Mouse (Mus musculus) c-Kit-negative CD71-positive TER-119-positive erythroid progenitor cells, embryonic 14.5 days (primary cell): ENCODE measurements around the gene Kbtbd2.

ENCODE experiments used
- DNase-seq: peaks from one replicate; pipeline ENCODE4 v3.0.0-alpha.2; 2013; ENCODE audit warnings: low read depth, low spot score

The Kbtbd2 gene

DNA sequence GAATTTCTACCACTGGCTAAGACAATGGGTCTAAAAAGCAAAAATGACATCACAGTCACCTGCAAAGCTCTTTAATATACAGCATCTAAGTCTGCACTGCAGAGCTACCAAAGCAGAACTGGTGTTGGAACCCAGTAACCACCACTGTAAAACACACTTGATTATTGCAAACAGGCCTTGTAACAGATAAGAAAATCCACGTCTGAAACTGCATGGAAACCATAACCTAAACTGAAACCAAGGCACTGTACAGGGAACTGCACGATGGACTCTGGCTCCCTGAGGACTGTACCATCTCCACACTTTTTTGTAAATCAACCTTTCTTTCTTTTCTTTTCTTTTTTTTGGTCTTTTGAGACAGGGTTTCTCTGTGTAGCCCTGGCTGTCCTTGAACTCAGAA lies 9.9 kb downstream of the Kbtbd2 start:
- no peak for DNase-seq

DNA sequence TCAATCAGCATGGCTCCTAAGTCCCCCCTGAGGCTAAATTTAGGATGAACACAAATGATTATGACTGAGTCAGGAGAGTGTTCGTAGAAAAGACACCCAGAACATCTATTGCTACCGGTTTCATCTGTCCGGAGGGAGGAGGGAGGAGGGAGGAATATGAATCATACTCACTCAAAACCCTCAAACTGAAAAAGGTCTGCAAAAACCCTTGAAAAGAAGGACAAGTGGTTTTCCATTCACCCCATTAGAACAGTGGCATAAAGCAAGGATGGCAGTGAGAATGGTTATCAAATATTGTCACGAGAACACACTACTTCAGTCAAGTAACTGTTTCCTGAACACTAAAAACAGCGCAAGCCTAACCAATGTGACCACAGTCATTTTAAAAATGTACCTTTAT lies 12.5 kb downstream of the Kbtbd2 start:
- DNase-seq = no peak

DNA sequence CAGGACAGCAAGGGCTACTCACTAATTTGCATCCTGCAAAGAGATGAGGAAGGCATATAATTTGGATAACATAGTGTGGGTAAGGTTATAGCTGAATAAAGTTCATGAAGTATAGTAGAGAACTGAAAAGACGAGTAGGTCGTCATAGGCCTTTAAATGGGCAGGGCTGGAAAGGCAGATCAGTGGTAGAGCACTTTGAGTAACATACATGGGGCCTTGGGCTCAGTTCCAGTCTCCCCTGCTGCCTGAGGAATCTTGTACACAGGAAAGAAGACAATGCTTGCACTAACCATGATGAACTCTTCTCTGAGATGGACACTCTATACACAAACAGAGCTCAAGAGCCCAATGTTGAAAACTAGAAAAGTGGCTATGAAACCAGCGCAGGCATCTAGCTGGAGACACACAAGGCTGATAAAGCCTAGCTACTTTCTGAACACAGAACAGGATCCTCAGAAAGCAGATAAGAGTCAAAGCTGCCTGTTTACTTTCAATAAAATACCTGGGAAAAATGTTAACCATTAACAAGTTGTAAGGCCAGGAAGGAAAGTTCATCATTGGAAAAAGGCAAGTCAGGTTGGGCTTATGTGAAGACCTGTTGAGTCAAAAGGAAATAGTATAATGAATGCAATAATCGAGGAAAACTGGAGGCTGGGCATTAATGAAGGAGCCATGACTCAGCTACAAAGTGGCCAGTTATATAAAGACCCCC lies 13.9 kb downstream of the Kbtbd2 start:
- no peak for DNase-seq

DNA sequence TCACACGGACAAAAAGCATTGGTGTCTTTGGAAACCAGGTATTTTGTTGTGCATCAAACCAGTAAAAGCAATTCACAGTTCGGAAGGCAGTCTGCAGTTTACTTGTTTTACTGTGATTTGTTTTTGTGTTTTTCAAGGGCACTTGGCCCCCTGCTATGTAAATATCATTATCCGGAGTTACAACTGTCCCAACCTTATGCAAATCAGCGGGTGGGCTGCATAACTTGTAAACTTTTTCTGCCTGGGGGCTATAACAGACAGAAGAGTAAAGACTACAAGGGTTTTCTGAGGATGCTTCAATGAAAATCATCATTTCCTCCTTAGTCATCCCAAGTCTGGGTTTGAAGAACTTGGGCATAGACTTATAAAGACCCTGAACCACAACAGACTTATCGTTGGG lies 18.0 kb downstream of the Kbtbd2 start:
- no peak for DNase-seq

DNA sequence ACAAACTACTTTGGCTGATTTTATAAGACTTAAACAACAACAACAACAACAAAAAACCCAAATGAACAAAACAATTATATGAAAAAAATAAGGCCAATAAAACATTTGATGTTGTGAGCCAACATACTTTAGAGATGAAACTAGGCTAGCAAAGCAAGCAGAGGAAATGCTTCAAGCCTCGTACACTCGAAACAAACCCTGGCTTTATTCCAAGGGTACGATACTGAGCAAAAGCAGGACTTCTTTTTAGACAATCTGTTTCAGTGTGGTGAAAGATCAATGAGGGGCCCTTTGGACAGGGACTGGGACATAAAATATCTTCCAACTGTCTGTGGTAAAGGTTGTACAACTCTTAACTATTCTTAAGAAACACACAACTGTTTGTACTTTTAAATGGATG lies 21.8 kb downstream of the Kbtbd2 start:
- no peak for DNase-seq

DNA sequence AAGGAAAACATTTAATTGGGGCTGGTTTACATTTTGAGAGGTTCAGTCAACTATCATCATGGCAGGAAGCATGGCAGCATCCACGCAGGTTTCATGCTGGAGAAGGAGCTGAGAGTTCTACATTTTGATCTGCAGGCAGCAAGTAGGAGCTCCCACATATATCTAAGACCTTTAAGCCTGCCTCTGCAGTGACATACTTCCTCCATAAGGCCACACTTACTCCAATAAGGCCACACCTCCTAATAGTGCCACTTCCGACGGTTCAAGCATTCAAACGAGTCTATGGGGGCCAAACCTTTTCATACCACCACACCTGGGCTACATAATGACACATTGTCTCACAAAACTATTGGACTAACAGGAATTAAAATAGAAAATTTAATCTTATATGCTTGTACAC lies 31.9 kb downstream of the Kbtbd2 start:
- no peak for DNase-seq

DNA sequence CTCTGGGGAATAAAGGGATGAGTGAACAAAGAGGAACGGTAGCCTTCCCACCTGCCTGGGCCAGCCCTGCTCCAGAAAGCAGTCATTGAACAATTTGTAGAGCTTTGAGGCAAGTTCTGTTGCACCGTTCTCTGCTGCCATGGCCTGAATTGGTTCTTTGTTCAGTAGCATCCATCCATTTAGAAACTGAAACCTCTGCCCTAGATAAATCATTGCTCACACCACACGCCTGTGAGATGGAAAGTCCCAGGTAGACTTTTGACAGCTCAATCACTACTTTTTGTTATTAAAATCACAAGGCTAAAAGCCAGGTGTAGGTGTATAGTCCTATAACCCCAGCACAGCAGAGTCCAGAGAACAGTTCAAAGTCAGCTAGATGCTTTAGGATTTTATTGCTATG lies 32.3 kb downstream of the Kbtbd2 start:
- DNase-seq = no peak

DNA sequence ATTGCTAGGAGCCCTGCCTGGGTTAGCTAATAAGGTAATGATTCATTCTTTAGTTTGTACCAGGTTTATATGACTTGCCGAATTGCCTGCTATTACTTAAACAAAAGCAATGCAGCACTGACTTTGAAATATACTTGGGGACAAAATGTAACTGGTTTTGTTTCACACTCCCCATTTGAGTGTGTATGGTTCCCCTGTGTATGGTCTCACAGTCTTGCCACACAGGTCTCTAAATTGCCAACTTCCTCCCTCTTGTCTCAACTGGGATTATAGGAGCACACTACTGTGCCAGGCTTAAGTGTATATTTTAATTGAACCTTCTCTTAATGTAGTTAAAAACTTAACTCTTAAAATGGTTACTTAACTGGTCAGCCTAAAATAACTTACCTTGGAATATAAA lies 38.3 kb downstream of the Kbtbd2 start:
- no peak for DNase-seq

DNA sequence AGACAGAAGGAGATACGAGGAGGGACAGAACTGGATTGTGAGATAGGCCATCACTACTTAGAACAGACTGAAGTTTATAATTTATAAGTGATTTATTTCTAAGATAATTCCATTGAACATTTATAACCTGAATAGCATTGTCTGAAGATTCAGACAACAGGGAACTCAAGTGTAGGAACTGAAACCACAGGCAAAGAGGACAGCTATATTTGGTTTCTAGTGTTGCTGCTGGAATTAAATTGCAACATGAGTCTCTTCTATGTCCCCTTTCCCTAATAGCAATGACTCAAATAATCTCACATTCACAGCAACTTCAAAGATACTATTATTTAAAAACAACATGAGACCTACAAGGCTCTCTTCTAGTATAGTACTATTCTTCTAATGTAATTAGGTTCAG lies 41.5 kb downstream of the Kbtbd2 start:
- no peak for DNase-seq

DNA sequence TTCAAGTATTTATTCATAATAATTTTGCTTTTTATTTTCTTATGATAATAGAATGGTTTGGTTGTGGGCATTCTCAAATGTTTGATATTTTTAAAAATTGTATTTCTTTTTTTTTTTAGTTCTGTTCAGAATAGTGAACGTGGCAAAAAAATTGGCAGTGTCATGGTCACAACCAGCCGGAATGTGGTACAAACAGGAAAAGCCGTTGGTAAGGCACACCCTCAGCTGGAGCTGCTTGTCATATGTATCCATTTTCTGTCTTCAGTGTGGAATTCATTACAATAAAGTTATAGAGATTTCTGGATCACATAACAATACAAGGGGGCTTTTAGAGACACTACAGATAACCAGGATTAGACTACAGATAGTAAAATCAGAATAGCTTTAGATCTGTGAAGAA lies 43.9 kb downstream of the Kbtbd2 start:
- no peak for DNase-seq

DNA sequence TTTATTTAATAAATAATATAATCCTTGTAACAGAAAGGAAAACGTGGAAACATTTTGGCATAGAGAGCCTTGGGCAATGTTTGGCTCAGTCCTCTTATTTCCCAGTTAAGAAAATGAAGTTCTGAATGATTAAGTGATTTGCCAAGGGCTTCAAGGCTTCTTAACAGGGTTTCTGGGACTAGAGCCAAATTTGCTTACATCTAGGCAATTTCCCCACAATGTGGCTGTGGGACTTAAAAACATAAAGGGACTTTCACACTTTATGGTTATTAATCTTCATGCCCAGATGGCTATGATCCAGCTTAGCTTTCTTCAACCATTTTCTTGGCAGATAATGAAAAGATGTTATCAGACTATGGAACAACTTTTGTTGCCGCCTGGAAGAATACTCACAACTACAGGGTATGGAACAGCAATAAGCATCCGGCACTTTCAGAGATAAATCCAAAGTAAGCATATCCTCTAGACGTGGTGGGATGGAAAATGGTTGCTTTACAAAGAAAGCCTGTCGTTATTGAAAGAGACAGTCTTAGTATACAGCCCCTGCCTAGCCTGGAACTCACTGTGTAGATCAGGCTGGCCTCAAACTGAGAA lies 51.6 kb downstream of the Kbtbd2 start:
- DNase-seq = no peak

DNA sequence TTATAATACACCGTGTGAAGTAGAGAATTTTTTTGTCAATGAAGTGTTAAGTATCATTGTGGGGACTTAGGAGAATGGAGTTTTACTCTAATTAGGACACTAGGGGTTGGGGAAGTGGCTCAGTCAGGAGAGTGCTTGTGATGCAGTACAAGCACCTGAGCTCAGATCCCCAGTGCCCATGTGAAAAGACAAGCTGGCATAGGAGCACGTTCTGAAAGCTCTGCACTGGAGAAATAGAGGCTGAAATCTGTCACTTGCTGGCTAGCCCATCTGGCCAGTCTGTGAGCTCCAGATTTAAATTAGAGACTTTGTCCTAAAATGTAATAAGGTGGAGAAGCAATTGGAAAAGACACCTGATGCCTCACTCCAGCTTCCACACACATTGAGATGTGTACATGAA lies 65.1 kb downstream of the Kbtbd2 start:
- no peak for DNase-seq
